Mouse (Mus musculus) kidney, postnatal 0 days (tissue): ENCODE measurements around the gene C2cd4b. TPM values are rescaled to one million over a fixed set of nuclear protein-coding genes. Genes with fewer than 3 reads are reported as not detected.

ENCODE experiments used
- ATAC-seq: fragments of 200-750 bp; cut with Nextera tagmentation; replicated peaks from 2 replicates; pipeline ENCODE4 v1.8.0; 2017; ENCODE audit warnings: low read depth, moderate number of reproducible peaks, moderate TSS enrichment, moderate library complexity; ENCODE audit not compliant: low FRiP score
- DNase-seq: peaks from one replicate; pipeline ENCODE4 v3.0.0-alpha.2; 2016; ENCODE audit warnings: low spot score
- H3K27ac ChIP-seq: fragments of 300-500 bp; sonication (generic); 2 replicates; pipeline ENCODE4 v1.5.1; 2014; ENCODE audit warnings: mild to moderate bottlenecking
- H3K27me3 ChIP-seq: fragments of 300-500 bp; sonication (generic); 2 replicates; pipeline ENCODE4 v1.6.1; 2014; ENCODE audit warnings: low read length, mixed read lengths; ENCODE audit not compliant: insufficient read depth
- H3K36me3 ChIP-seq: fragments of 300-500 bp; sonication (generic); 2 replicates; pipeline ENCODE4 v1.6.1; 2014; ENCODE audit warnings: low read length, mixed read lengths; ENCODE audit not compliant: insufficient read depth
- H3K4me1 ChIP-seq: fragments of 300-500 bp; sonication (generic); replicated peaks from 2 replicates; pipeline ENCODE4 v1.6.1; 2014; ENCODE audit warnings: antibody characterized with exemption, low read length, mixed read lengths; ENCODE audit not compliant: insufficient read depth
- H3K4me2 ChIP-seq: fragments of 300-500 bp; sonication (generic); 2 replicates; pipeline ENCODE4 v1.6.1; 2014; ENCODE audit warnings: mild to moderate bottlenecking, low read length, moderate library complexity, mixed read lengths
- H3K4me3 ChIP-seq: fragments of 300-500 bp; sonication (generic); replicated peaks from 2 replicates; pipeline ENCODE4 v1.5.1; 2014; ENCODE audit warnings: low read depth, low read length
- H3K9ac ChIP-seq: fragments of 300-500 bp; sonication (generic); 2 replicates; pipeline ENCODE4 v1.6.1; 2014; ENCODE audit warnings: low read depth, low read length
- H3K9me3 ChIP-seq: fragments of 300-500 bp; sonication (generic); replicated peaks from 2 replicates; pipeline ENCODE4 v1.6.1; 2016; ENCODE audit warnings: low read length, inconsistent platforms, mixed read lengths
- CTCF ChIP-seq: IDR thresholded peaks from 2 replicates; pipeline ENCODE4 v1.5.1; 2016; ENCODE audit warnings: antibody characterized with exemption, low read depth, mild to moderate bottlenecking, moderate library complexity
- WGBS: fragments of 180-500 bp; shearing (Covaris S2); extraction: QIAGEN DNeasy Blood & Tissue Kit; methylation state at CpG from one replicate; pipeline ENCODE4 v1.1.7; 2014; 5-methylcytosine and 5-hydroxymethylcytosine counted together
- polyA plus RNA-seq: library from polyadenylated mRNA; unstranded; fragments of >200 nt; fragmentation: Nextera tagmentation; extraction: Ambion mirVana; gene quantifications from 2 replicates; pipeline ENCODE4 v1.2.1, GENCODE M21; 2015

Gene C2cd4b
- polyA plus RNA-seq, 1 experiment from 2014 or later, result 0.54 TPM

DNA sequence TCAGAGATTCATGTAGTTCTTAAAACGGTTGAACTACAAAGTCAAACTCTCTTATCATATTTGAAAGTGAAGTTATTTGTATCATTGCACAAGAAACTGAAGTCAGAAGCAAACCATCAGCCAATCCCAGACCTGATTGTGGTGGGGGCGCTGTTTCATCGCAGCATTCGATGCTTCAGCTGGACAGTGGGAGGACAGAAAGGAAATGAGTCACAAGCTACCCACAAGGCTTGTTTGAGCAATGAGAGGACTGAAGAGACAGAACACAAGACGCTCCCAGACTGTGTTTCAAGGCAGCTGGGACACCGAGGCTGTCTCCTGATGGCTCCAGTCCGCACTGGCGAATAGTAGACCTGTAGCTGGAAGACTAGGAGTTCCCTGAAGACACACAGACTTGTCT, 36.9 kb upstream of the C2cd4b start:
- Histone ChIP-seq H3K36me3 (no peaks in the 10 kb centered on the region), H3K27me3 (no peaks in the 10 kb centered on the region), H3K4me3 (no peak overlapping the region), H3K9ac (no peak overlapping the region), H3K4me1 (no peaks in the 10 kb centered on the region), H3K9me3 (no peaks in the 10 kb centered on the region), H3K4me2 (no peak overlapping the region), H3K27ac (no peak overlapping the region)
- ATAC-seq (no peak), DNase-seq (no peak)
- no peak for TF ChIP-seq CTCF
- 80% methylated on average over 8 of the region's 8 CpGs for WGBS

DNA sequence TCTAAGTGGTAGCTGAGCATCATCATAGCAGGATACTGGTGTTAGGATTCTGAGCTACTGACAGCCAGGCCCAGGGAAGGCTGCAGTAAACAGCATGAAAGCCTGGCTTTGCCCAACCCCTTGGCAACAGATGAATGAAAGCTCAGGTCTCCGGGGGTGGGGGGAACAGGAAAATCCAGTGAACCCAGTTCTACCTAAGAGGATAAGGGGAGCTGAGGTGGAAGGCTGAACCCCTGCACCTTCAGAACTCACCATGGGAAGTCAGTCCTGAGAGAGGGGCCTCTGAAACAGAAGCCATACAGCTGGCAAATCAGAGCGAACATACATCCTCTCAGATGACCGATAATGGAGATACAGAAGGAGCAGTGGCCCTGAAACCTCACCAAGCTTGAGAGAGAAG, 34.0 kb upstream of the C2cd4b start:
- Histone ChIP-seq H3K9me3 (no peaks in the 10 kb centered on the region), H3K36me3 (no peaks in the 10 kb centered on the region), H3K27ac (no peak overlapping the region), H3K9ac (no peak overlapping the region), H3K4me1 (no peaks in the 10 kb centered on the region), H3K27me3 (no peaks in the 10 kb centered on the region), H3K4me2 (no peak overlapping the region), H3K4me3 (no peak overlapping the region)
- ATAC-seq (no peak), DNase-seq (no peak)
- TF ChIP-seq CTCF, result no peak
- WGBS, result 49% methylated on average over 3 of the region's 3 CpGs

DNA sequence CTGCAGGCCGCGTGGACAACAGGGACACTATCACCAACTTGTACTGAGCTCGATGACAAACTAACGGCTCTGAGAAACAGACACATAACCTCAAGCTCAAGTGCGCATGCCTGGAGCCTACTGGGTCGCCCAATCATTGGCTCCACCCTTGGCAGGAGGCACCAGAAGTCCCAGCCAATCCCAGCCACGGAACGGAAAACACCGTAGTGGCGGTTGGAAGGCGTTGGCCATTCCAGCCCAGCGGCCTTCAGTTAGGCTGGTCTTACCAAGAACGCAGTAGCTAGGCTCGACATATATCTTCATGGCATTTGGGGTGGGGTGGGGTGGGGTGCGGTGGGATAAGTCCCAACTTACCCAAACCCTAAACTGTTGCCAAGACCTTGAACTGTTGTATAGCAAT, 25.5 kb upstream of the C2cd4b start:
- no peak for TF ChIP-seq CTCF
- no peaks in the 10 kb centered on the region for H3K9me3 ChIP-seq
- H3K36me3 ChIP-seq, result no peaks in the 10 kb centered on the region
- H3K4me3 ChIP-seq, result no peak overlapping the region
- DNase-seq (no peak), ATAC-seq (no peak)
- 95% methylated on average over 15 of the region's 15 CpGs for WGBS
- H3K27ac ChIP-seq, result no peak overlapping the region
- no peak overlapping the region for H3K9ac ChIP-seq
- no peaks in the 10 kb centered on the region for H3K4me1 ChIP-seq
- no peak overlapping the region for H3K4me2 ChIP-seq
- no peaks in the 10 kb centered on the region for H3K27me3 ChIP-seq

DNA sequence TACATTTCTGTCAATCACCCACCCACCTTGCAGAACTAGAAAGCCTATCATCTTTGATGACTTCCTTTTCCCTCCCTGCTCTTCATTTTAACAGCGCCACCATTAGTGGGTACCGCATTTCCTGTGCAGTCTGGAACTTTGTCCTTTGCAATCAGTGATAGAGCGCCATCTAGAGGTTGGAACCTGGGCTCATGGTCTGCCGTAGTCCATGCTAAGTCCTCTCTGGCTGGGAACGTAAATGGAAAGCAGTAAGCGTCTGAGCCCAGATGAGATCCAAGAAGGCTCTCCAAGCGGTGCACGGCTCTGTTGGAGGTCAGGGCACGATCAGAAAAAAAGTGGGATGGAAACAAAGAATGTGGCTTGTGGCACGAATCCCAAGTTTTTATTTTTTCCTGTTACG, 23.8 kb upstream of the C2cd4b start:
- TF ChIP-seq CTCF, result peak; percentile 72
- H3K27me3 ChIP-seq, result no peaks in the 10 kb centered on the region
- H3K27ac ChIP-seq, result no peak overlapping the region
- no peaks in the 10 kb centered on the region for H3K9me3 ChIP-seq
- no peak overlapping the region for H3K9ac ChIP-seq
- no peaks in the 10 kb centered on the region for H3K36me3 ChIP-seq
- ATAC-seq (no peak), DNase-seq (peak; percentile 59)
- 50% methylated on average over 11 of the region's 11 CpGs for WGBS
- no peak overlapping the region for H3K4me2 ChIP-seq
- no peak overlapping the region for H3K4me3 ChIP-seq
- H3K4me1 ChIP-seq, result no peaks in the 10 kb centered on the region

DNA sequence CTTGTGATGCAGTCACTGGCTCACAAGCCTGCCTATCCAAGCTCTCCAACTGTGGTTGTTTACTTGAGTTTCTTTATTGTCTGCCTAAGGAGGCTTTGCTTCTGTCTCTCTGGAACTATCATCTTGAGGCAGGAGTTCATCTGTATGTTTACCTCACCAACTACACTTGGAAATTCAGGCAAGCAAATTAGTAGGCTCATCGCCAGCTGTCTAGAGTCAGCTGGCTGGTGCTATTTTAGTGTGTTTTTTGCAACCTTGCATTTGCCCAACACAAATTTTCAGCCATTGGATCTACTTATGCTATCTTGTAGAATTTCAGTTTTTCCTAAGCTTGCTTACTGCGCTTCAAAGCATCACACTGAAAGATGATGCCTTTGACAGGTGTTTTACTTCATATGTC, 18.0 kb upstream of the C2cd4b start:
- H3K4me1 ChIP-seq, result no peaks in the 10 kb centered on the region
- no peak for TF ChIP-seq CTCF

DNA sequence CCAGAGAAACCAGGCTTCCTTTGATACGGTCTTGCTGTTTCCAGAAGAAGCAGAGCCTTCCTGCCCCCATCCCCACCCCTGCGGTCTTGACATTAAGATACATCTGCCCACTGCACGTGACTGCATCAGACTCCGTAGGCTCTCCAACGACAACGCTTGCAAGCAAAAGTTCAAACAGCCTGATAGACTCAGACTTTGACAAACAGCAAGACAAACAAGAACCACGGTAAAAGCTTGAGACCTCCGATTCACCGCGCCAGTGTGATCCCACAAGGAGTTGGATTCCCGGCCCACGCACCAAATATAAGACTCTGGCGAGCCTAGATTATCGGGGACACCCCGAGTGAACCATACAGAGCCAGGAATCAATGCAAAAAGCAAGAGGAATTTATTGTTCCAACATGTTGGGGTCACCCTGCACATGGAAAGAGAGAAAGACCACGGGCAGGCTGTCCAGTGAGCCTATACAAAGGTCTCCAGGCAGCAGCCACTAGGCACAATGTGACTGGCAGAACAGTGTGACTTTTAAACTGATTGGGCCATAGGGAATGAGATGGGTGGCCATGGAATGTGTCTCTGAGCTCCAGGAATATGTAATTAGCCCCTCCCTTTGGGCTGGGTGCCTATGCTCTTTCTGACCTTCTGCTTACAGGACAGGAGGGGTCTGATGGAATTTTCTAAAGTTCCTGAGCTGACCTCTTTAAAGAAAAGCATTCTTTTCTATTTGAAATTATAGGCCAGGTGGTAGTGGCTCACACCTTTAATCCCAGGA, 5.6 kb upstream of the C2cd4b start:
- Histone ChIP-seq H3K4me2 (no peak overlapping the region), H3K9me3 (no peaks in the 10 kb centered on the region), H3K27ac (no peak overlapping the region), H3K27me3 (no peaks in the 10 kb centered on the region), H3K9ac (no peak overlapping the region), H3K4me1 (no peaks in the 10 kb centered on the region), H3K36me3 (no peaks in the 10 kb centered on the region), H3K4me3 (no peak overlapping the region)
- 71% methylated on average over 16 of the region's 16 CpGs for WGBS
- DNase-seq, result no peak
- no peak for TF ChIP-seq CTCF
- no peak for ATAC-seq

More for the DNA sequence above, 18.0 kb upstream of the C2cd4b start:
- Histone ChIP-seq H3K36me3 (no peaks in the 10 kb centered on the region), H3K9me3 (no peaks in the 10 kb centered on the region), H3K9ac (no peak overlapping the region), H3K27me3 (no peaks in the 10 kb centered on the region), H3K4me2 (no peak overlapping the region), H3K27ac (no peak overlapping the region), H3K4me3 (no peak overlapping the region)
- DNase-seq, result no peak
- no peak for ATAC-seq
- WGBS, result 84% methylated on average over 2 of the region's 2 CpGs

DNA sequence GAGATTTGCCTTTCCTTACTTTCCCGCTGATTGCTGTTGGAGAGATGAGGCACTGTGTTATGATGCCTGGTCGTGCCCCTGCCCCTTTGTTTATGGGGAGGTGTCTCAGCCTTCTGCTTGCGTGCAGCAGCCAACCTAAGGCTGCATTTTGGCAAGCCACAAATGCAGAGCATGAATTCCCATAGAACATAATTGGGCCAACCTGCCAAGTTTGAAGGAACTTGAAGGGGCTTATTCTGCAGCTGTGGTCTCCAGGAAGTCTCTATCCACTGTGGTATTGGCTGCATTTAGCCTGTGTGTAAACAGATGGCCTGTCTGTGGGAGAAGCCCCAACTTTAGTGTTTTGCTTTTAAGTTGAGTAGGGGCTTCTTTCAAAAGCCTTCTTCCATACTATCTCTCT, 4.5 kb upstream of the C2cd4b start:
- ATAC-seq, result no peak
- no peak for TF ChIP-seq CTCF
- 63% methylated on average over 3 of the region's 3 CpGs for WGBS
- no peak overlapping the region for H3K9ac ChIP-seq
- H3K4me2 ChIP-seq, result no peak overlapping the region
- no peaks in the 10 kb centered on the region for H3K36me3 ChIP-seq
- H3K27me3 ChIP-seq, result peaks cover 3% of the 10 kb centered on the region; the same call in 1 of the 2 replicates
- no peaks in the 10 kb centered on the region; the same call in 1 of the 2 replicates for H3K4me1 ChIP-seq
- H3K4me3 ChIP-seq, result no peak overlapping the region
- H3K9me3 ChIP-seq, result no peaks in the 10 kb centered on the region
- H3K27ac ChIP-seq, result no peak overlapping the region
- DNase-seq, result no peak
